Mouse (Mus musculus) intestine, embryonic 16.5 days (tissue): ENCODE results near the gene Cd2ap. TPM values are rescaled to one million over a fixed set of nuclear protein-coding genes. Genes with fewer than 3 reads are reported as not detected.

Experiments
- ATAC-seq: fragments of 200-750 bp; cut with Nextera tagmentation; 2 replicates; pipeline ENCODE4 v1.8.0; 2017; ENCODE audit warnings: moderate TSS enrichment, moderate library complexity
- H3K27ac ChIP-seq: fragments of 300-500 bp; sonication (generic); 2 replicates; pipeline ENCODE4 v1.5.1; 2014; ENCODE audit warnings: mild to moderate bottlenecking, low read length
- H3K27me3 ChIP-seq: fragments of 300-500 bp; sonication (generic); replicated peaks from 2 replicates; pipeline ENCODE4 v1.6.1; 2014; ENCODE audit warnings: low read length, control low read depth, mixed read lengths; ENCODE audit not compliant: control insufficient read depth, insufficient read depth
- H3K36me3 ChIP-seq: fragments of 300-500 bp; sonication (generic); 2 replicates; pipeline ENCODE4 v1.6.1; 2014; ENCODE audit warnings: low read length, control low read depth; ENCODE audit not compliant: control insufficient read depth, insufficient read depth
- H3K4me1 ChIP-seq: fragments of 300-500 bp; sonication (generic); 2 replicates; pipeline ENCODE4 v1.6.1; 2014; ENCODE audit warnings: low read length, control low read depth, mixed read lengths; ENCODE audit not compliant: control insufficient read depth, insufficient read depth
- H3K4me2 ChIP-seq: fragments of 300-500 bp; sonication (generic); 2 replicates; pipeline ENCODE4 v1.6.1; 2014; ENCODE audit warnings: low read depth, low read length, control low read depth
- H3K4me3 ChIP-seq: fragments of 300-500 bp; sonication (generic); 2 replicates; pipeline ENCODE4 v1.5.1; 2014; ENCODE audit warnings: mild to moderate bottlenecking, low read length
- H3K9ac ChIP-seq: fragments of 300-500 bp; sonication (generic); 2 replicates; pipeline ENCODE4 v1.6.1; 2014; ENCODE audit warnings: low read depth, low read length
- H3K9me3 ChIP-seq: fragments of 300-500 bp; sonication (generic); 2 replicates; pipeline ENCODE4 v1.6.1; 2016; ENCODE audit warnings: low read length, control low read depth; ENCODE audit not compliant: control insufficient read depth
- WGBS: fragments of 180-500 bp; shearing (Covaris S2); extraction: QIAGEN DNeasy Blood & Tissue Kit; methylation state at CpG from one replicate; pipeline ENCODE4 v1.1.7; 2014; 5-methylcytosine and 5-hydroxymethylcytosine counted together
- polyA plus RNA-seq: library from polyadenylated mRNA; unstranded; fragments of >200 nt; fragmentation: Nextera tagmentation; extraction: Ambion mirVana; gene quantifications from 2 replicates; pipeline ENCODE4 v1.2.1, GENCODE M21; 2015

Gene Cd2ap
- 26.8 and 29.5 TPM in 2 replicates for polyA plus RNA-seq

DNA sequence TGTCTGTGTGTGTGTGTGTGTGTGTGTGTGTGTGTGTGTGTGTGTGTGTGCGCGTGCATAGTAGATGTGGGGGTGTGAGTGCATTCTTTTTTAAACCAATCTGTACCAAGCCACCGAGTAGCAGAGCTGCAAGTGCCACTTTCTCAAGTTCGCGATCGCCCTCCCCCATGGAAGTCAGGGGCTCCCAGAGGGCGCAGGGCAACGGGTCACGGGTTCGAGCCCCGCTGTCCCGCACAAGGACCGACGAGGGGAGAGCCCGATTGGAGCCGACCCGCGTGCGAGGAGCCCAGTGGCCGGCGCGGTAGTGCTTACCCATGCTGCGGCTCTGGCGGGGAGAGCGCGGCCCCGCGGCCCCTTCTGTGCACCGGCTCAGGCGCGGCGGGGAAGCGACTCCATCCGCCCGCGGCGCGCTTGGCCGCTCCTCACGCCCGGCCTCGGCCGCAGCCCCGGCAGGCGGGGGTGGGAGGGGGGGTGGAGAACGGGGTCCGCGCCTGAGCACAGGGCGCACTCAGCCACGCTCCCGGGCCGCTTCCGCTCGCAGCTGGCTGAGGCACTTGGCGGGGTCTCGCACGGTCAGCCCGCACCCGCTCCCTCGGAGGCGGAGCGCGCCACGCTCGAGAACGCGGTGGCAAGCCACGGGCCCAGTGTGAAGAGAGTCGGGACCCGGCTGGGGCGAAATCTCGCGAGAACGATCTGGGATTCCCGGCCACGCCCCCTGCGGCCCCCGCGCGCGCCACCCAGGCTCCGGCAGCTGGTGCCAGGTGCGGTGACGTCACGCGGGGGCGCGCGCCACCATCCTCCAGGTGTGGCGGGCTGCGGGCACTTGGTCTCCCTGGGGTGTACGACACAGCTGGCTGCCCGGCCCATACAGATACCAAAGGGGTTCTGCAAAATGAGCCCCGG is at the start of gene Cd2ap:
TSS of gene Cd2ap (minus strand) at position 665 of the 903 bp plus-strand sequence.
- ATAC-seq, result peak; percentile 94
- under 1% methylated on average over 92 of the region's 94 CpGs for WGBS
- Histone ChIP-seq H3K27me3 (no peaks in the 10 kb centered on the region), H3K27ac (peak within 1 kb of the TSS; percentile 96), H3K4me1 (peaks cover 13% of the 10 kb centered on the region), H3K9me3 (no peaks in the 10 kb centered on the region), H3K9ac (peak within 1 kb of the TSS; percentile 98), H3K4me3 (peak within 1 kb of the TSS; percentile 96), H3K4me2 (peak within 1 kb of the TSS; percentile 78), H3K36me3 (no peaks in the 10 kb centered on the region)

DNA sequence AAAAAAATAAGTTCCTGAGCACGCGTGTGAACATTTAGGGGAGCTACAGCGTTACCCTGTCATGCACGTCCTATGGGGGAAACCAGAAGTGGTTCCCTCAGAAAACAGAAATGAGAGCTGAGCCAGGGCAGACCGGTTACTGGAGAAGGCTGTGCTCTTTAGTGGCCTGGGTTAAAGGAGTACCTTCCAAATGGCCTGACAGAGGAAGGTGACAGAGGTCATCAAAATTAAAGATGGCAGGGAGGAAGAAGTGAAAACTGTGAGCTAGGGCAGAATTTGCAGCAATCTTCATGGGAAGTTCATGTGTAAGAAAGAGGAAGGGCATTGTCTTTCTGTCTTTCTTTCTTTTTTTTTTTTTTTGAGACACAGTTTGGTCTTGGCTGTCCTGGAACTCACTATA is 48.3 kb upstream of the Cd2ap start:
- H3K4me1 ChIP-seq, result no peaks in the 10 kb centered on the region
- H3K36me3 ChIP-seq, result no peaks in the 10 kb centered on the region
- no peak overlapping the region for H3K9ac ChIP-seq
- no peaks in the 10 kb centered on the region for H3K27me3 ChIP-seq
- ATAC-seq, result no peak
- H3K4me3 ChIP-seq, result no peak overlapping the region
- H3K4me2 ChIP-seq, result no peak overlapping the region
- no peak overlapping the region for H3K27ac ChIP-seq
- WGBS, result 96% methylated on average over 5 of the region's 5 CpGs
- no peaks in the 10 kb centered on the region for H3K9me3 ChIP-seq

DNA sequence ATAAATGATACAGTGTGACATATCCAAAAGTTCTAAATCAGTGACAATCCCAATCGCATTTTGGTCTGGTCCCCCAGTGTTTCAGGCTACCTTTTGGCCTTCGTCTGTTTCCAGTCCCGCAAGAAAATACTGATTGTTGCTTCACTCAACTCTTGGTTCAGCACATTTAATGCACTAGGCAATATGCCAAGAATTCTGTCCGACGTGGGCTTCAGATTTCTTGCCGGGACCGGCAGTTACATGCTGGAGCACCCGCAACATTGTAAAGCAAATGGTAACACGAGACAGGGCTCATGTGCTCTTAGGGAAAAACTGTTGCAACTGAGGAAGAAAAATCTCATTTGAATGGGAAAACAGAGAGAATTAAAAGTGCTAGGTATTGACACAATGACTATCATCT is 42.3 kb upstream of the Cd2ap start:
- Histone ChIP-seq H3K4me2 (no peak overlapping the region), H3K9ac (no peak overlapping the region), H3K4me1 (no peaks in the 10 kb centered on the region), H3K36me3 (no peaks in the 10 kb centered on the region), H3K27ac (no peak overlapping the region), H3K4me3 (no peak overlapping the region), H3K27me3 (no peaks in the 10 kb centered on the region), H3K9me3 (no peaks in the 10 kb centered on the region)
- 74% methylated on average over 9 of the region's 9 CpGs for WGBS
- ATAC-seq, result no peak

DNA sequence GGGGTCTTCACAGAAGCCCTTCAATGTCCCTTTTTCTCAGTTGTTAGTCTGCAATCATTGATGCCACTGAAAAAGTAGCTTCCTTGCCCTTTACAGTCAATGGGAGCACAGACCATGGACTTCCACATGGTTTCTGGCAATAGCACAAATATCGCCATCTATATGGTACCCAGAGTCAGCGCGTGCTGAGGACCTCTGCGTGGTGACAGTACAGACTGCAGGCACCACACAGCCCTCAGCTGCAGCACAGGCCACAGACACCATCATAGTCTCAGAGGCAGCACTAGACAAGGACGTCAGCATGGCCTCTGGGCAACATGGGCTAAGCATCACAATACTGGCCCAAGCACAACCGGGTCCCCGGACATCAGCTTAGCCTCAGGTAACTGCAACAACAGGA is 38.3 kb upstream of the Cd2ap start:
- 0 out of 2 replicates have a peak, but pooled peaks cover 6% of the 10 kb centered on the region for H3K4me1 ChIP-seq
- H3K27ac ChIP-seq, result no peak overlapping the region
- H3K9ac ChIP-seq, result no peak overlapping the region
- H3K27me3 ChIP-seq, result no peaks in the 10 kb centered on the region
- H3K36me3 ChIP-seq, result no peaks in the 10 kb centered on the region
- H3K9me3 ChIP-seq, result no peaks in the 10 kb centered on the region
- no peak for ATAC-seq
- no peak overlapping the region for H3K4me3 ChIP-seq
- 84% methylated on average over 7 of the region's 7 CpGs for WGBS
- no peak overlapping the region for H3K4me2 ChIP-seq

DNA sequence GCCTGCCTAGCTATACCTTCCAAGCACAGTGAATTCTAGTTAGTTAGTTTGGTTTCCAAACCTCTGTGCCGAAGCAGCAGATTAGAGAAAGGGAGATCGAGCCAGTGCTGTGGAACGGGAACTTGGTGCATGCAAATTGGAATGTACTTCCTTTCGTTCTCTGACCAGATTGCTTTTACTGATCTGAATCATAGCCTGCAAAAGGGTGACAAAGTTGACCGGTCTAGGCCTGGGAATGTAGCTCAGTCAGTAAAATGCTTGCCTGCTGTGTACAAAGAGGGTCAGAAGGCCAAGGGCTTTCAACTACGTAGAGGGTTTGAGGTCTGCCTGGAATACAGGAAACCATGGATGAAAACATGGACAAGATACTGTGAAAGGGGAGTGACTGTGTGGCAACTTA is 35.7 kb upstream of the Cd2ap start:
- Histone ChIP-seq H3K4me1 (0 out of 2 replicates have a peak, but pooled peaks cover 6% of the 10 kb centered on the region), H3K4me3 (no peak overlapping the region), H3K4me2 (no peak overlapping the region), H3K27me3 (no peaks in the 10 kb centered on the region), H3K36me3 (no peaks in the 10 kb centered on the region), H3K9me3 (no peaks in the 10 kb centered on the region), H3K9ac (no peak overlapping the region), H3K27ac (no peak overlapping the region)
- 64% methylated on average over 6 of the region's 6 CpGs for WGBS
- ATAC-seq, result no peak

DNA sequence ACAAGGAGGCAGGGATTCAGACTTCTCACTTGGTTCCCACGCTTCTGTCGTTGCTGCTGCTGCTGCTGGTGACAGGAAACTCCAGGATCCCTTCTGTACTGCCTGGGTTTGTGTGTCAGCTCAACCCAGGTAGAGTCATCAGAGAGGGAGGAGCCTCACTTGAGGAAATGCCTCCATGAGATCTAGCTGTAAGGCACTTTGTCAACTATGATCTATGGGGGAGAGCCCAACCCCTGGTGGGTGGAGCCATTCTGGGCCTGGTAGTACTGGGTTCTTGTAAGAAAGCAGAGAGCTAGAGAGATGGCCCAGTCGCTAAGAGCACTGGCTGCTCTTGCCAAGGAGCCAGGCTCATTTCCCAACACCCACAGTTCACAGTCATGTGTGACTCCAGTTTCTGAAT is 34.0 kb upstream of the Cd2ap start:
- H3K9me3 ChIP-seq, result no peaks in the 10 kb centered on the region
- H3K4me1 ChIP-seq, result 0 out of 2 replicates have a peak, but pooled peaks cover 6% of the 10 kb centered on the region
- H3K27me3 ChIP-seq, result no peaks in the 10 kb centered on the region
- 66% methylated on average over 3 of the region's 3 CpGs for WGBS
- H3K4me3 ChIP-seq, result no peak overlapping the region
- no peak overlapping the region for H3K4me2 ChIP-seq
- no peak overlapping the region for H3K27ac ChIP-seq
- peak; percentile 14; the same call in 1 of the 2 replicates for ATAC-seq
- no peaks in the 10 kb centered on the region for H3K36me3 ChIP-seq
- H3K9ac ChIP-seq, result no peak overlapping the region

DNA sequence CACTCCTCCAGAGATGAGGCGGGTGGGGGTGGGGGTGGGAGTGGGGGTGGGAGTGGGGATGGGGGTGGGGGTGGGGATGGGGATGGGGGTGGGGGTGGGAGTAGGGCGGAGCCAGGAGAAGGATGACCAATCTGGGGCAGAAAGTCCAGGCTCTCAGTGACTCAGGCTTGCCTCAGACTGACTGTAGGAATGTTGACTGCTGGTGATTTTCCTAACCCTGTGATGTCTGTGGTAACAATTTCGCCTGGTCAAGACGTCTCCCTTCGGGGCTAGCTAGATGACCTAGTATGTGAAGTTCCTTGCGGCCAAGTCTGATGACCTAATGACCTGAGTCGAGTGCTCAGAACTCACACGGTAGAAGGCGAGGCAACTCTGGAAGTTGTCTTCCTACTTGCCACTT is 32.9 kb upstream of the Cd2ap start:
- no peak overlapping the region for H3K4me3 ChIP-seq
- peak; percentile 69 for ATAC-seq
- no peak overlapping the region for H3K9ac ChIP-seq
- peak overlapping the region; percentile 81 for H3K27ac ChIP-seq
- 0 out of 2 replicates have a peak overlapping the region, but pooled peaks have one; percentile 17 for H3K4me2 ChIP-seq
- no peaks in the 10 kb centered on the region for H3K27me3 ChIP-seq
- H3K4me1 ChIP-seq, result 0 out of 2 replicates have a peak, but pooled peaks cover 6% of the 10 kb centered on the region
- H3K9me3 ChIP-seq, result no peaks in the 10 kb centered on the region
- no peaks in the 10 kb centered on the region for H3K36me3 ChIP-seq
- WGBS, result 42% methylated on average over 9 of the region's 9 CpGs

DNA sequence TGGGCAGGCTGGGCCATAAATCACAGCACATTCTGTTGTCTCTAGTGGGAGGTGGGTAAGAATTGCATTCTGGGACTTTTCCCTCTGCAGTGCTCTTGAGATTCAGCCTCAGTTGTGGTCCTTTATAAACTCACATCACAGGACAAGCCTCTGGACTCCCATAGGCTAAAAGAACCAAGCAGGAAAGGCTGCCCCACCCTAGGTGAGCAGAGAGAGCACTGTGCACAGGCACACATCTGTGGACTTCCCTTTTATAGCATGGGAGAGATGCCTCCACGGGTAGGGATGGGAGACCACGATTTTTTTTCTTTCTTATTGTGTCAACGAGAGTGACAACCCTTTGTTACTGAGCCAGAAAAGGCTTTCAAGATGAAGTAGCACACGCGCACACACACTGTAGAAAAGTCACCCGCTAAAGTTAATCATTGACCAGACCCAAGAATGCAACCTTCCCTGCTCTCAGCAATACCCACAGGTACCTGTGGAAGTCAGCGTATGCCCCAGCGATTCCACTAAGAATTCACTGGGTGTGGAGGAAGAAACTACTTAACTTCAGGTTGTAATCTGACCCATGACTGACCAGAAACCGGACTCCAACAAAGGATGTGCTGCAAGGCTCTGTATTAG is 32.4 kb upstream of the Cd2ap start:
- H3K4me1 ChIP-seq, result 0 out of 2 replicates have a peak, but pooled peaks cover 6% of the 10 kb centered on the region
- no peaks in the 10 kb centered on the region for H3K9me3 ChIP-seq
- H3K4me2 ChIP-seq, result peak overlapping the region; percentile 21
- peak overlapping the region; percentile 79 for H3K27ac ChIP-seq
- no peak overlapping the region for H3K9ac ChIP-seq
- WGBS, result 42% methylated on average over 9 of the region's 9 CpGs
- no peak overlapping the region for H3K4me3 ChIP-seq
- peak; percentile 95 for ATAC-seq
- no peaks in the 10 kb centered on the region for H3K27me3 ChIP-seq
- H3K36me3 ChIP-seq, result no peaks in the 10 kb centered on the region

DNA sequence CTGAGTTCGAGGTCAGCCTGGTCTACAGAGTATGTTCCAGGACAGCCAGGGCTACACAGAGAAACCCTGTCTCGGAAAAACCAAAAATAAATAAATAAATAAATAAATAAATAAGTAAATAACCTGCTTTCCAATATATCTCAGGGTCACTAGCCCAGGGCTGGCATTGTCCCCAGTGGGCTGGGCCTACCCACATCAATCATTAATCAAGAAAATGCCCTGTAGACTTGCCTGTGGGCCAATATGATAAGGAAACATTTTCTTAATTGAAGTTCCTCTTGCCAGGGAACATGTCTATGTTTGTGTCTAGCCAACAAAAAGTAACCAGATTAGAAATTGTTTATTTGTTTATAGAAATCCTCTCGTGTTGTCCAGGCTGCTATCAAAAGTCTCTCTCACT is 31.7 kb upstream of the Cd2ap start:
- H3K27ac ChIP-seq, result peak overlapping the region; percentile 79; the same call in 1 of the 2 replicates
- H3K4me2 ChIP-seq, result no peak overlapping the region
- WGBS, result 77% methylated on average over 3 of the region's 3 CpGs
- ATAC-seq, result no peak
- no peak overlapping the region for H3K4me3 ChIP-seq
- H3K36me3 ChIP-seq, result no peaks in the 10 kb centered on the region
- no peak overlapping the region for H3K9ac ChIP-seq
- no peaks in the 10 kb centered on the region for H3K9me3 ChIP-seq
- no peaks in the 10 kb centered on the region for H3K27me3 ChIP-seq
- H3K4me1 ChIP-seq, result 0 out of 2 replicates have a peak, but pooled peaks cover 6% of the 10 kb centered on the region
